ENCODE assay signal across 15 mouse cellular contexts in the genomic region with DNA sequence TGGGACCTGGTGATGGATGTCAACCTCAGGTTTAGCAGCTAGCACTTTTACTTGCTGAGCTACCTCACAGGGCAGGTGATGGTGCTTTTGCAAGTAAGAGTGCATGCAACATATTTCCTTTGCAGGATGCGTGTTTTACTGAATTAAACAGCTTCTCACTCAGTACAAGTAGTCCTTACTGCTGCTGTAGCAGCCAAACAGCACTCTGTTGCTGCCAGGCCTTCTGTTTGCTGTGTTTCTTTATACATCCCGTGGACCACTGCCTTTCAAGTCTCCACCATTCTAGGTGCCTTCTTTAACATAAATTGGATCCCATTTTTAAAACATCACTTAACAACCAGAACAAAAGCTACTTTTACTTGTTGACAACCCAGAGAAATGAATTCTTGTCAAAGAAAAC.
"Had no signal": no experiment of that assay in that cellular context is flagged by ENCODE, and none has a peak within 500 bp of the region (broad histone marks: within the 10 kb centered on the region; RNA-seq: fewer than 3 reads in every experiment).

No protein-coding gene starts in this region.

- H3K27ac ChIP-seq: neural tube, embryonic 15.5 days; stomach, embryonic 15.5 days; stomach, postnatal 0 days had no signal

- H3K4me3 ChIP-seq: neural tube, embryonic 15.5 days; stomach, embryonic 15.5 days had no signal

- DNase-seq: retina, postnatal 1 day; right cerebral cortex, adult 18-20 months; right cerebral cortex, postnatal 14 days; right cerebral cortex, postnatal 25 days; right cerebral cortex, postnatal 4 days; spleen, adult 18-20 months; thymus, adult 18-20 months; thymus, adult 2 months; thymus, postnatal 14 days; thymus, postnatal 25 days; thymus, postnatal 36 days; thymus, postnatal 4 days had no signal
